Mouse (Mus musculus) thymus, postnatal 14 days (tissue): Measurements from ENCODE around the gene Tnrc6c.

Experiments
- DNase-seq: peaks from one replicate; pipeline ENCODE4 v3.0.0; 2021

Gene Tnrc6c

GRCm38 (mm10) chr11:117677594-117677993, 23.5 kb downstream of the Tnrc6c start:
- DNase-seq: no peak

- no peak for DNase-seq
These were observed 24.1 kb downstream of the Tnrc6c start for GRCm38 (mm10) chr11:117678155-117678554.

DNA sequence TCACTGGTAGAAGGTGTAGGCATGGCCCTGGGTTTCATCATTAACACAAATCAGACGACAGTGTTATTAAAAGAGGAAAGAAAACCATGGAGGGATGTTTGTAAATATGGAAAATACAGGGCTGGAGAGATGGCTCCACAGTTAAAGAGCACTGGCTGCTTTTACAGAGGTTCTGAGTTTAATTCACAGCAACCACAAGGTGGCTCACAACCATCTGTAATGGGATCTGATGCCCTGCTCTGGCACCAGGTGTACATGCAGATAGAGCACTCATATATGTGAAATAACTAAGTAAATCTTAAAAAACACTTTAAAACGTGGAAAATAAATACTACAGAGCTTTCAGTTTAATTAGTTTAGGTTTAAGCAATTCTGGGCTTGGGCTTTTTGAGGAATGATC, 24.7 kb downstream of the Tnrc6c start:
- DNase-seq: peak; percentile 45

DNA sequence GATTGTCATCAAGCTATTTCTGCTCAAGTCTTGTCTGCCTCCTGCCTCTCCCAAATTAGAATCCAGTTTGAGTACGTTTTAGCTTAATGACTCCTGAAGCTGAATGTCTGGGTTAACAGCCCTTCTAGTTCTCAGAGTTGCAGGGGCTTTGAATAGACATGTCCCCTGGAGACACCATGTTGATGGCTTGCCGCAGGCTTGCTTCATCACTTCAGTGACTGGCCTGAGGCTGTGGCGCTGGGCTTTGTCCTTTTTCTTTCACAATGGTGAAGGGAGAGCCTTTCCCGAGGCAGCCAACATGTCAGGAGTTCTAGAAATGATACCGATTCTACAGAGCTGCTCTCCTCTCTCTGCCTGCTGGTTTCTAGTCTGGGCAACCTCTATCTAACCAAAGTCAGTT, 30.6 kb downstream of the Tnrc6c start:
- DNase-seq: no peak

- DNase-seq: no peak
These were observed 31.4 kb downstream of the Tnrc6c start for GRCm38 (mm10) chr11:117685461-117685860.

DNA sequence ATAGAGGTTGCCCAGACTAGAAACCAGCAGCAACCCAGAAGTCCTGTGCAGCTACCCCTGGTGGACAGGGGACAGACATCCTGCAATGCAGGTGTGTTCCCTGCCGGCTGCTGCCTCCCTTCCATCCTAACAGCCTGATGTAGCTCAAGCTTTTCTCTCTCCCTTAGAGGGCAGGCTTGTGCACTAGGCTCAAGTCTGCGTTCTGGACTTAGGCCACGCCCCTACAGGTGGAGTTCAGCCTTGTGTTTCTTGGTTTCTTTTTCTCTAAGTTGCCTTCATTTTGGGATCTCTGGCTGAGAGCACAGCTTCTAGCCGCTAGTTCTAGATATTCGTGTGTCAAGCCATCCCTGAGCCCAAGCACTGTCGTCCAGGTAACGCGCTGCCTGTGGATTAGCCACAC, 31.9 kb downstream of the Tnrc6c start:
- DNase-seq: peak; percentile 58

GRCm38 (mm10) chr11:117688603-117689002, 34.5 kb downstream of the Tnrc6c start:
- no peak for DNase-seq

DNA sequence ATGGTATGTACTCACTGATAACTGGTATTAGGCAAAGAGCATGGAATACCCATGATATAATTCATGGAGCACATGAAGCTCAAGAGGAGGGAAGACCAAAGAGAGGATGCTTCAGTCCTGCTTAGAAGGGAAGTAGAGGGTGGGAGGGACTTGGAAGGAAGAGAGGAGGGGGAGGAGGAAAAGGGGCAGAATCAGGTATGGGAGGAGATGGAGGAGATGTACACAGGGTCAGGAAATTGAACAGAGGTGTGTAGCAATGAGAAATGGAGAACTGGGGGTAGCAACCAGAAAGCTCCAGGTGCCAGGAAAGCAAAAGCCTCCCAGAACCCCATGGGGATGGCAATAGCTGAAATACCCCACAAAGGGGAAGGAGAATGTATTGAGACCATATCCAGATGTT, 37.2 kb downstream of the Tnrc6c start:
- DNase-seq: no peak

- DNase-seq: no peak
These were observed 40.0 kb downstream of the Tnrc6c start for GRCm38 (mm10) chr11:117694050-117694449.

DNA sequence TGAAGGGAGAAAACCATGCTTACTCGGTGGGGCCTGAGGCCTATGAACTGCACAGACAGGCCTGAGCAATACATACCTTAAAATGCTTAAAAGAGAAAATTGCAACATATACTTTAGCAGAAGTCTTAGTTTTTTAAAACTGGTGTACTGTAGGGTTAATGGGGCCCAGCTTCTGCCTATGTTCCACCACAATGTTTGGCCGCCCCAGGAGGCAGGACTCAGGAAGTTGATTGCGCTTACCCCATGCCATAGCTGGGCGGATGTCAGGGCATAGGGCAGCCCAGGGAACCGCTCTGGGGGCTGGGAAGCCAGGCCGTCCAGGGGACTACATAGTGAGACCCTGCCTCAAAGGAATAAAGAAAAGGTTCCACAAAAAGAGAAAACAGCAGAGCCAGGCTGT, 42.5 kb downstream of the Tnrc6c start:
- no peak for DNase-seq

GRCm38 (mm10) chr11:117700871-117701270, 46.8 kb downstream of the Tnrc6c start:
- DNase-seq: no peak

DNA sequence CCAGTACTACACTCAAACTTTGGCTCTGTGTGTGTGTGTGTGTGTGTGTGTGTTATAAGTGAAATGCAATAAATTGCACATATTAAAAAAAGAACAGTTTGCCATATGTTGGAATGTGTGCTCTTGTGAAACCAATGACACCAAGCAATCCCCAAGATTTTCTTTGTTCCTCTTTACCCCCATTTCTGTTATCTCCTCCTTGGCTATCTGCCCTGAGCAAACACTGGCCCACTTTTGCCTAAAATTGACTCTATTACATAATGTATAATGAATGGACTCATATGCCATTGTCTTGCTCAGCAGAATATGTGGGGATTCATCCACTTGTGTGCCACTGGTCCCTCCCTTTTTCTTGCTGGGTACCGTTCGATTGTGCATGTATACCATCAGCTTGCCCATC, 52.2 kb downstream of the Tnrc6c start:
- no peak for DNase-seq

- no peak for DNase-seq
These were observed 53.1 kb downstream of the Tnrc6c start for GRCm38 (mm10) chr11:117707238-117707637.

DNA sequence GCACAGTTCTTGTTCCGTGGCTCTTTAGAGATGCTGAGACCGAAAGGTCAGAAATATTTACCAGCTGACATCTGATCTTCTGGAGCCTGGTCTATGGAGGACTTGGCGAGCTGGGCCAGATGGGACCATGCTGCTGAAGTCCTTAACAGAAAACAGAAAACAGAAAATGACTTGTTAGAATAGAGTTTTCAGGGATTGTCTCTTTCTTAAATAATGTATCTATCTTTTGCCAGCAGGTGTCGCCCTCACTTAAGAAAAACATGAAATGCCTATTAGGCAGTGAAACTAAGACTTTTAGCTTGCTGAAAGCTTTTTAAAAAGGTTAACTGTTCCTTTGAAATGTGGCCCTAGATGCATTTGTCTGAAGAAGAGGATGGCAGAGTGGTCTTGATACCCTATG, 55.2 kb downstream of the Tnrc6c start:
- peak; percentile 73 for DNase-seq

DNA sequence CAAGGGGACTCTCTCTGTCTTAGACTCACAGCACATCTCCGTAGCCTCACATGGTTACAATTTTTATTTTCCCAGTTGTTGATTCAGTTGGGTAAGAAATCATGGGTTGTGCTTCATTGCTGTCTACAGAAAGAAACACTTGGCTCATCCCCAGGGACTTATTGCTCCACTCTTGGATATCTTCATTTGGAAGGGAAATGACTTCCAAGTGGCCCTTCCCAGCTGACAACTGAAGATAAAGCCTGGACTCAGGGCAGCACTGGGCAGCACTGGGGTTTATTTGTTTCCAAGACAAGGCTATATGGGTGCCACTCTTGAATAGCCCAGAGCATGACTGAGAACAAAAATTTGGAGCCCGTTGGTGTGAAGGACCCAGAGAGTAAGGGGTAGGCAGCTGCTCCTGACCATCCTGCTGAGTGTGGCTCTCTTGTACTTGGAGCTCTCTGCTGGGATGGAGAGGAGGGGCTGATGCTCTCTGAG, 56.8 kb downstream of the Tnrc6c start:
- DNase-seq: no peak

GRCm38 (mm10) chr11:117712065-117712464, 58.0 kb downstream of the Tnrc6c start:
- no peak for DNase-seq

DNA sequence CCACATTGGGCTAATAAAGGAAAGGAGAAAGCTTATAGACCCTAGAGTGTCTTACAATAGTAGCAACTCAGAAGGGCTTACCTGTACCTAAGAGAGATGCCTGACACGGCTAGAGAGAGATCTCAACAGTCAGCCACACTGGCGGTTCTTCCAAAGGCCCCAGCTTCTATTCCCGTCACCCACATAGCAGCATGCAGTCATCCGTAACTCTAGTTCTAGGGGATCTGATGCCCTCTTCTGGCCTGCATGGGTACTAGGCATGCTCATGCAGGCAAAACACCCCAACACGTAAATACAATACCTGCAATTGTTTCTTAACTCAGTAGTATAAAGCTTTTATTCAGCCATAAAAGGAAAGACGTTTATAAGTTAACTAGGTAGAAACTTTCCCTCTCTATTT, 59.3 kb downstream of the Tnrc6c start:
- no peak for DNase-seq

DNA sequence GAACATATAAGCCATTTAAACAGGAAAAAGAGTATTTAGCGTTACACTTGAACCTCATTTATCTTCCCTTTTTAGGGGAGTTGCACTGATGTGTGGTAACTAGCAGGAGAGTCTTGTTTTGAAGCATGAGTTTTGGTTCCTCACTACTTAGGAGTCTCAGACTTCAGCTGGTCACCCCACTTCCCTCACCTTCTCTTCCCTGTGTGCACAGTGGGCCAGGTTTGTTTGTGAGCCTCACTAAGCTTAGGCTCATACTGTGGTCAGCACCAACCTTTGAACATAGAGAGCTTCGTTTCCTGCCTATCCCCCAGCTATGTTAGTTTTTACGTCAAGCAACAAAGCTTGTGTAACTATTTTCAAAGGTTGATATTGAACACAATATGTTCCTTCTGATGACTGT, 64.7 kb downstream of the Tnrc6c start:
- no peak for DNase-seq

GRCm38 (mm10) chr11:117724604-117725301, 70.7 kb downstream of the Tnrc6c start:
- DNase-seq: peak; percentile 34

GRCm38 (mm10) chr11:117727031-117727430, 72.9 kb downstream of the Tnrc6c start:
- DNase-seq: no peak

DNA sequence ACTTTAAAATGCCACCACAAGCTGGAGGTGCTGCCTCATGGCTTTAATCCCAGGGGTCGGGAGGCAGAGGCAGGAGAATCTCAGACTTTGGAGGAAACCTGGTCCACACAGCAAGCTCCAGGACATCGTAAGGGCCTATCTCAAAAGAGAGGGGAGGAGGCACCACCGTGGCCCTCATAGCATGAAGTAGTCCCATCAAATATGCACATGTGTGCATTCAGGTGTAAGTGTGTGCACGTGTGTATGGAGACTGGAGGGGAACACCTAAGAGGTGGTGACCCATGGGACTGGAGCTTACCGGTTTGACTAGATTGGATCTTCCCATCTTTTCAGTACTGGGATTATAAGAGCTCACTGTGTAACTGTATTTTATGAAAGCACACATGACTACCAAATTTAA, 74.2 kb downstream of the Tnrc6c start:
- no peak for DNase-seq

DNA sequence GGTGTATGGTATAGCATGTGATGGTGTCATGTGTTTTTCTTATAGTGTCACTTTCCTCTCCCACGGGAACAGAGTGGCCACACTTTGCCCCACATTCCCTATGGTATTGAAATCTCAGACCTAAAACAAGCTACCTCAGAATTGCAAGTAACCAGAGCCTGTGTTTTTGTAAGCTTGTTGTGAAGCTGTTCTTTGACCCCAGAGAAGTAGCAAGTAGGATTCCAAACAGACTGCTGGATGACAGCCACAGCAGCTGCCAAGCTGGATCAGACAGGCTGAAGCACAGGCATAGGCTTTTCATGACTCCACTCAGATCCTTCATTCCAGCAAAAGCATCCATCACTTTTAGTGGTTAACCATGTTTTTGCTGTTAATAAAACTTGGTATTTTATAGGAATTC, 74.8 kb downstream of the Tnrc6c start:
- DNase-seq: no peak

GRCm38 (mm10) chr11:117729341-117729740, 75.3 kb downstream of the Tnrc6c start:
- no peak for DNase-seq

DNA sequence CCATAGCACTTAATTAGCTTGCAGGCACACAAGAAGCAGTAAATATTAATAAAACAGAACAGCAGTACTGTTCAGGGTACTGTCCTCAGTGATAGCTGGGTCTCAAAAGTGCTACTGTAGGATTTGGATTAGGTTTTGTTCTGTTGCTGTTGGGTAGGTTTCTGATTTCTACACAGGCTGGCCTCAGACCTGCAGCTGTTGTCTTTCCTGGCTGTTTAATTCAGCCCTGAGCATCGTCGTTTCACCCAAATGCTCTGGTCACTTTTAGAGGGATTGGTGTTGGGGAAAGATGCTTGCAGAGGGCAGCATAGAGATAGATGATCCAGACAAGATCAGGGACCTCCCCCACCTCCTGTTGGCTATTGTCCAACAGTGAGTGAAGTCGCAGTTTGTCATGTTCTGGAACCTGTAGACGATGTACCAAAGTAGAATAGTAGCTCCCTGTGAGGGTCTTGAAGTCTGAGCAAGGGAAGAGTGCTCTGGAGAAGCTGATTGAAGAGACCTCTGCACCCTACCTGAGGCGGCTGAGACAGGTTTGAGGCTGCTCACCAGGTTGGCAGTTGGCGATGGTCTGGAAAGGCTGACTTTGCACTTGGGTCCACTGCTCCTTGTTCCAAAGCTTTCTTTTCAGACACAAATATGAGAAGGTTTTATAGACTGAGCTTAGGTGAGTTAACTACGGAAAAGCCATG, 75.9 kb downstream of the Tnrc6c start:
- DNase-seq: no peak

GRCm38 (mm10) chr11:117730490-117730838, 76.4 kb downstream of the Tnrc6c start:
- DNase-seq: no peak
